Mouse (Mus musculus) activated CD4-positive, CD25-positive, alpha-beta regulatory T cell, adult 4 months (primary cell): ENCODE results near the gene Yipf3. TPM values are rescaled to one million over a fixed set of nuclear protein-coding genes. Genes with fewer than 3 reads are reported as not detected.

Experiments
- ATAC-seq: one replicate; pipeline ENCODE4 v1.8.0; 2017
- polyA plus RNA-seq, 2 experiments: library from polyadenylated mRNA; unstranded; fragments of 100-300 nt; shearing (Covaris generic); gene quantifications; one replicate each; pipeline ENCODE4 v1.2.1; 2017

Gene Yipf3
- polyA plus RNA-seq, result 10 to 100 TPM; 56.0 to 56.2 TPM

DNA sequence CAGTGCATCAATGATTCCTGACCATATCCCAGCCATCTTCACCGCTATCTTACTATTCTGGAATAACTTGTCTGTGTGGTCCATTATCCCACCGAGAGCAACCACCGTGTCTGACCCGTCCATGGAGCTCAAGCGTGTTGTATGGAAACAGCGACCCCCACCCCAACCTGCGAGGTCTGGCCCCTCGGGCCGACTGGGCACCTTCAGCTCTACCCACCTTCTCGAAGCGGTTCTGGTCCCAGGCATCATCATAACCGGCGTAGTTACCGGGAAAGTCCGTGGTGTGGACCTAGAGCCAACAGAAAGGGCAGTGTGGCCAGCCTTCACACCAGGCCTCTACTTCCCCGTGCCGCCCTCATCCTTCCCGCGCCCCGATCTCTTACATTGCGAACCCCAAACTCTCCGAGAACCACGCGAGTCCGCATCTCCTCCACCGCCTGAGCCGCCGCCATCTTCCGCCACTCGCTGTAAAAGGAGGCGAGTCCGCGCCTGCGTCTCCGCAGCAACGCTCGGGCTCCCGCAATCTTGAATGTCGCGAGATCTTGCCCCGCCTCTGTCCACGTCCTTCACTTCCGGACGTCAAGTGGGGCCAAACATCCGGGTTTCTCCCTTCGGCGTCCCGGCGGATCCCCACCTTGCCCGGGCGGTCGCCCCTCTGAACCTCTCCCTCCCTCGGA, at the start of gene Yipf3, which contains the start of gene Polr1c:
Gene Yipf3, plus strand, starts transcription at position 569 of the 677 bp plus-strand sequence.
Gene Polr1c, minus strand, starts transcription at position 543 of the 677 bp plus-strand sequence.
- peak; percentile 93 for ATAC-seq

DNA sequence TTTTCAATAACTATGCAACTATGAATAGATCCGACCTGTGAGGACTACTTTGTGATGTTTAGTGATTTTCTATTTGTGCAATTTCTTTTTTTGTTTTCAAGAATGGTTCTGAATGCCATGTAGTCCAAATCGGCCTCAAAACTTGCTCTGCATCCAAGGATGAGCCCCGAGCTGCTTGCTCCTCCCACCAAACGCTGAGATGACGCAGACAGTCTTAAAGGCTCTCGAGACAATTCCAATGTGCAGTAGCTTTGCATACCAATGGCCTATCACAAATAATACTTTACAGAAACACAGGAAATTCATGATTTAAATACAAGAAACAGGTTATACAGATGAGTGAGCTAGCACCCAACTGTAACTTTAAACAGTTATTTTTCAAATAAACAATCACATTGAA, 46.7 kb upstream of the Yipf3 start:
- ATAC-seq, result no peak

DNA sequence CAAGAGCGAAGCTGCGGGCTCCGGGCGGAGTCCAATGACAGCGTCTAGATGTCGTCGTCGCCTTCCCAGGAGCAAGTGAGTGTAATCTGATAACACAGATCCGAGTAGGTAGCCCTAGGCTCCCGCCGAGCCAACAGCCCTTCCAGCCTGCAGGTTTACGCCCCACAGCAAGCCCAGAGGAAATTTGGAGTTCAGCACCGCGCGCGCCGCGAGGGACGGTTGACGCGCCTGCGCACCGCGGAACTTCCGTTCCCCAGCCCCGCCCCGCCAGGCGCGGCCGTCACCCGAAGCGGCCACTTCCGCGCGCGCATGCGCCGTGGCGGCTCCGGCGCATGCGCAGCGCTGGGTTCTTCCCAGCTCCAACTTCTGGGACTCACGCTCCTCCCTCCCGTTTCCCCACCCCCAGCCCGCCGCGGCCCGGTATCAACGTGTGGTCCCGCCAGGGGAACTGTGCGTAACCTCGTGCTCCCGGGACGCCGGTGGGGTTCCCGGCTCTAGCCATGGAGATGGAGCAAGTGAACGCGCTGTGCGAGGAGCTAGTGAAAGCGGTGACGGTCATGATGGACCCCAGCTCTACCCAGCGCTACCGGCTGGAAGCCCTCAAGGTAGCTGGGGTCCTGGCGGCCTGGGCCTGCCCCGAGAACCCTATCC, 45.3 kb upstream of the Yipf3 start, which contains the start of the genes Polh and Xpo5:
Gene Polh, minus strand, starts transcription at position 225 of the 651 bp plus-strand sequence.
Gene Xpo5, plus strand, starts transcription at position 362 of the 651 bp plus-strand sequence.
- peak; percentile 87 for ATAC-seq

DNA sequence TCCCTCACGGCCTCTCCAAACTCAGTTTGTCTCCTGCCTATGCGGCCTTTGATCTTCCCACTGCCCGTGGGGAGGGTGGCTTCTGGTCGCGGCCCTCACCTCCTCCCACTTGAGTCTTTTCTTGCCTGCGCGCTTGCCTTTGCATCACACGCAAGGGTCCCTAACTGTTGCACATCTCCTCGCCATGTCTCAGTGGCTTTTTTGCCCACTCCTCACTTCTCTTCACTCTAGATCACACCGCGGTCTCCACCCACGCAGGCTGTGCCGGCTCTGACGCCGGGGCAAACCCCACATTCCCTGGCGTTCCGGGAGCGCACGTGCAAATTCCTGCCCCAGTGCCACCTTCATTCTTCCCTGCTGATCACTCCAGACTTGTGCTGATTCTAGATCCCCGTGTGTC, 44.8 kb upstream of the Yipf3 start:
- peak; percentile 5 for ATAC-seq

DNA sequence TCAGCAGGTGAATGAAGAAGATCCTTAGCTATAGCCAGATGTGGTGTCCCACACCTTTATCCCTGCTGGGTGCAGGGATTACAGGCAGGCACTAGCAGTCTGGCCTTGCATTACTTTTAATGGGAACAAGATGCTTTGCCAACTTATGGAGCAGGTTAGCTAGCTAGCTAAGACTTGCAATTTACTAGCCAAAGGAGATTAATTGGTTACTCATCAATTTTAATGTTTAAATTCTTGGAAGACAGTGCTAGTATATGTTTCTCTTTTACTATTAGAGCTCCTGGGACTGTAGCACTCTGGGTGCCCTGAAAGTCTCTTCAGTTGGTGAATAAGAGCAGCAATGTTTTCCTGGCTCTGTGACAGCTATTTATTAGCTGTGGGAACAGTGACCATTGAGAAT, 41.2 kb upstream of the Yipf3 start:
- no peak for ATAC-seq

DNA sequence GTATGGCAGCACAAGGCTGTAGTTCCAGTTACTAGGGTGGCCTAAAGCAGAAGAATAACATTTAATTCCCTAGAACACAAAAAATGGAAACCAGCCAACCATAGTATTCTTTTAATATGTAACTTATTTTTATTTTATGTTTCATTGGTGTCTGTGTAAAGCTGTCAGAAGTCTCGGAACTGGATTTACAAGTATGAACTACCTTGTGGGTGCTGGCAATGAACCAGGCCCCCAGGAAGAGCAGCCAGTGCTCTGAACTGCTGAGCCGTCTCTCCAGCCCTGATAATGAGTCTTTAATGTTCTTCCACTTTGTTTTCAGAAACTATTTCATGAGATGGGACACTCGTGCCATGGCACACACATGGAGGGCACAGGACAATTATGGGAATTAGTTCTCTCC, 37.3 kb upstream of the Yipf3 start:
- no peak for ATAC-seq

DNA sequence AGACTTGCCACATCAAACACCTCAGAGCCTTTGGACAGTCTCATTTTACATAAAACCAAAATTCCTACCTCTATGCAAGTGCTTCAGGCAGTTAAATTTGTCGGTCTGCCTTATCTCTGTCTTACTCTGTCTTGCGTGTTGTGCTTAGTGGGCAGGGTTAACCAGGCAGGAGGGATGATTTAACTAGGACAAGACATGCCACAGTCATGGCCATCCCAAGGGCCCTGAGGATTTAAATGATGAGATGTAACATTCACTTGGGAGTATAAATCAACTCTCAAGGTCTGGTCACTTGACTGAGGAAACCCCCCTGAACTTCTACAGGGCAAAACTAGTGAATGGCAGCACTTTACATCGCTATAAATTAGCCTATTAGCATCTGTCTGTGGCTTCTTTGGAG, 26.3 kb upstream of the Yipf3 start:
- no peak for ATAC-seq

DNA sequence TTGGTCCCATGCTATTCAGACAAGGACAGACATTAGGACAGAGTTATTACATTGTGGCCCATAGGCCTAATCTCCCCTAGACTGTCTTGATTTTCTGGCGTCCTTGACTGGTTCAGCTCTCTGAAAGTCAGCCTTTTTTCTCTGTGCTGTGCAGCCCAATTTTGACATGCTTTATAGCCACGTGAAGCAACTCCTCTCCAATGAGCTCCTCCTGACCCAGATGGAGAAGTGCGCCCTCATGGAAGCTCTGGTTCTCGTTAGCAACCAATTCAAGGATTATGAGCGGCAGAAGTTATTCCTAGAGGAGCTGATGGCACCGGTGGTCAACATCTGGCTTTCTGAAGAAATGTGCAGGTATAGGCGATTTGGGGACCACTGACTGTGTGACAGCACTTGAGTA, 20.3 kb upstream of the Yipf3 start:
- ATAC-seq, result no peak

DNA sequence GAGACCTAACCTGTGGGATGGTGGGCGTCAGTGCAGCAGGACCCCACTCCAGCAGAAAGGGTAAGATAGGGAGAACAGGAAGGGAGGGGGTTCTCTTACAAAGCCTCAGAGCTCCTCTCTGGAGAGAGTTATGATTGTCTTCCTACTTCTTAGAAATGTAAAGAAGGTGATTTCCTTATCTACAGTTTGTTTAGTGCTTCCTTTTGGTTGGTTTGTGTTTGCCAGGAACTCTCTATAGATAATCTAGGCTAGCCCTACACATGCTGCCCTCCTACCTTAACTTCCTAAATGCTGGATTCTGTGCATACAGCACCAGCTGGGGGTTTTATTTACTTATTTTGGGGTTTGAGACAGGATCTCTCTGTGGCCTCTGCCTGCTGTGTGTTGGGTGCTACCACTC, 11.8 kb upstream of the Yipf3 start:
- no peak for ATAC-seq

DNA sequence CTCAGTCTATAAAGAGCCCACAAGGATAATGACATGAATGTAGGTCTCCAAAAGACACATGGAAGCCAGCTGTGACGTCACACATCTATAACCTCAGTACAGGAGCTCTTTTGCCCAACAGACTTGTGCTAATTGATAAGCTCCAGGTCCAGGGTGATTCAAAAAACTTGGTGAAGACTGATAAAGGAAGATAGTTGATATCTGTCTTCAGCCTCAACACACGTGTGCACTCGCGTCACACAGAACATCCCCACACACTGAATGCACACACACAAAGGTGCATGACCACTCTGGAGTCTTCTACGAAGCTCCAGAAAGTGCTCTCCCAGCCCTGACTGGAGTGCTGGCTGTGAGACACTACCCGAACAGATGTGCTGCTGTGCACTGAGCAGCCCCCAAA, 10.8 kb upstream of the Yipf3 start:
- no peak for ATAC-seq

DNA sequence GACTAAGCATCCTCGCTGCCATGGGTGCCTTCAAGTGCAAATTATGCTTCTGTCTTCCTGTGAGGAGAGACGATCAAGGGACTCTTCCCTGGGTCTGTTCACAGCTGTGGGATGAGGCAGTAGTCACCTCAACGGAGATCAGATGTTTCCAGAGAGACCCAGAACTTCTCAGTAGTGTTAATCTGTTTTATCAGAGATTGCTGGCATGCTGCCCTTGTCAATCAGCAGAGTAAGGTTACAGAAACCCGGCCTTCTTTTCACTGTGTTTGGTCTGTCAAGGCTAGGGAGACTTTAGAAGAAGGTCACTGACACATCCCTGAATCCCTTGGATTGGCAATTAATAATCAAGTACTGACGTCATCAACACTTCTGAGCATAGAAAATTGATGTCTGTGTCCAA, 10.4 kb upstream of the Yipf3 start:
- no peak for ATAC-seq

DNA sequence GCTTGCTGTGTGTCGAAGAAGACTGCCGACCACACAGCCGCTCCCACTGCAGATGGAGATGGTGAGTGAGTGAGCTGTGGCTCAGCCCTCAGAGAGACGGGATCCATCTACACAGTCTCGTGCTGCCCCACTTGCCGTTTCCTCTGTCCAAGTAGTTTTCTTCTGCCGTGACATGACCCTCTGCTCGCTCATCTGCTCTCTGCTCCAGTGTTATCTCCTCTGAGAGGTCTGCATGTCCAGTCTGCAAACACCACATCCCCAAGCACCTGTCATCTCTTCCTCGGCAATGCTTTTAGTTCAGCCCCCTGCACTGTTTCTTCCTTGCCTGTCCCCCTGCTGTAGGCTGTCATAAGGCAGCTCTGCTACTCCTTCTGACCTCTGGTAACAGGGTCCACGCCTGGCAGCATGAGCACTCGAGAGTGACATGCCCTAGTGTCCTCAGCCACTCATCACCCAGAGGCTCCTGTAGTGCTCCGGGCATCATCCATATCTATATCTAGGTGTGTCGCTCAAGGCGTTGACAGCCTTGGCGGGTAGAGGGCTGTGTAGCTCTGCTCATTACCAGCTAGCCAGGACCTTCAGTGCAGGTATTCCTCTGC, 8.3 kb upstream of the Yipf3 start:
- no peak for ATAC-seq

DNA sequence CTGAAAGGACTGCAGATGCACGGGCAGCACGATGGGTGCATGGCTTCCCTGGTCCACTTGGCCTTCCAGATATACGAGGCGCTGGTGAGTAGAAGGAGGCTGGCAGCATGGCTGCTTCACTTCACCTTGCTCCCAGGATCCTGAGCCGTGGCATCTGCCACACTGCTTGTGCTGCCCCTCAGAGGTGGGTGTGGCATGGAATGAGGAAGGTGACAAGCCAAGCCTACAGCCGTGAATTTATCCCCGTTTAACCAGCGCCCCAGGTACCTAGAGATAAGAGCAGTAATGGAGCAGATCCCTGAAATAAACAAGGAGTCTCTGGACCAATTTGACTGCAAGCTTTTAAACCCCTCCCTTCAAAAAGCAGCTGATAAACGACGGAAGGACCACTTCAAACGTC, 6.4 kb upstream of the Yipf3 start:
- ATAC-seq, result no peak

DNA sequence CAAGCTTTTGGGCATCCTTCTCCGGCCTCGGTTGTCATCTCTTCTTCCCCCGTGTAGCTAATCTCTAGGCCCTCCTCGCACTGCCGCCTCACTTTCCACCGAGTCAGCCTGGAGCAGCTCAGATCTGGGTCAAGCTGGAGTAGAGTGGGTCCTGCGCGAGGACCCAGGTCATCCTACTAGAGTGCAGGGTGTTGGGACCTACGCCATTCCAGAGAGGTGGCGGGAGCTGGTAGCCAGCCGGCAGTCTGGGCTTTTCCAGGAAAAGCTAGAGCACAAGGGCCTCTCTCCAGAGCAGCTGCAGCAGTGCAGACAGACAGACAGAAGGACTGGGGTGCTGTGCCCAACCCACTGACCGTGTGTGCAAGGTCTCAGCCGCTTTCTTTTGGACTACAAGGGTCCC, 5.6 kb upstream of the Yipf3 start:
- no peak for ATAC-seq

DNA sequence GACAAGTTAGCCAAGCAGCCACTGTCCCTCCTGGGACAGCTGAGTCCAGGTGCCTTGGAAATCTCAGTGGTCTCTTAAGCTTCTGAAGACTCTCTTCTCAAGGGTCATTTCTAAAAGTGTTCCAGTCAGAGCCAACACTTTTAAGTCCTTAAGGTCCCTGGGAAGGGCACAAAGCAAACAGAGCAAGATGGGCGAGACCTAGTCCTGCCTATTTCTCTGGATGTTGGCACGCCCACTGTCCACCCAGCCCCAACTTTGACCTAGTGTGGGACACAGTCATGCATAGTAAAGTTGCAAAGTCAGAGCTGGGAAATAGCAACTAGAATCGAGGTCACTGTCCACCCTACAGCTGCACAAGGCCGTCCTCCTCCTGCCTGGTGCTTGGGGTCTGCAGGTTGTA, 4.9 kb upstream of the Yipf3 start:
- no peak for ATAC-seq

DNA sequence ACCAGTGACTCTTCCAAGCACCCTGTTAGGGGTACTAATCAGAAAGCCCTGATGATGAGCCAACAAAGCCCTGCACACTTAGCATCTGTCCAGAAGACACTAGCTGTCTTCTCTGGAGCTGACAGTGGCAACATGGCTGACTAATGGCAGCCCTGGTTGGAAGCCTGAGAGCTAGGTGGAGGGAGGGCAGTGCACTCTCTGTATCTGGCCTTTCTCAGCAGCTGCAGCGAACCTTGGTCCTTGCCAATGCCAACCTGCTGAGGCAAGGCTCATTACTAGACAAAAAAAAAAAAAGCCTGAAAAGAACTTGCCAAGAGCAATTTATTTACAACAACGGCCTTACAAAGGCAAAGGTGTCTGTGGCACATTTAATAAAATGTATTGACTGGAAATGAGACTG, 4.3 kb upstream of the Yipf3 start:
- no peak for ATAC-seq

DNA sequence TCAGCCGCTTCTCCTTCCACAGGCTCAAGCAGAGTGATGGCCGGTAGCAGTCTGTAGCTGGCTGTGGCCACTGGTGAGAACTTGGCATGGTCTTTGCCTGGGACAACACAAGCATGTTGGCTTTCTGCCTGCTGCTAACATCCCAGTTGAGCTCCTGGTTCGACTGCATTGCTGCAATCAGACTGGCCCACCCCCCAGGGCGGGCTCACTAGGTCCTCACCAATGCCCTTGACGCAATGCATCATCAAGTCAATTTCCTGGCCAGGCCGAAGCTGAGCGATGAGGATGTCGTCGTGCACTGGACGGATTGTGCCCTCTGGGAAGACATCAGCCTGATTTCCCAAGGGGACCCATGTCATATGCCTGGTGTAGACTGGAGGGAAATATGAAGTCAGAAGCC, 3.3 kb upstream of the Yipf3 start:
- no peak for ATAC-seq

DNA sequence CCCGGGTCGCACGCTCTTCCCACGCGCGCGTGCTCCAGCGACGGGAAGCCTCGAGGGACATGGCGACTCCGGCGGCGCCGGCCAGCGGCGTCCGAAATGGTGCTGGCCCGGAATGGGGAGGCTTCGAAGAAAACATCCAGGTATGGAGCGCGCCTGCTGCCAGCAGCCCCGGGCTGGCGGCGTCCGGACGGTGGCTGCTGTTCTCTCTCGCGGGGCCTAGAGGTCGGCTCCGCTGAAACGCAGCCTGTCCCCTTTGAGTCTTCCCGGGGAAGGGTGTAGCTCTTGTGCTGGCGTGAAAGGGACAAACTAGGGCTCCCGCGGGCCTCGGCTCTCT, 276 bp downstream of the Yipf3 start:
- ATAC-seq, result no peak

DNA sequence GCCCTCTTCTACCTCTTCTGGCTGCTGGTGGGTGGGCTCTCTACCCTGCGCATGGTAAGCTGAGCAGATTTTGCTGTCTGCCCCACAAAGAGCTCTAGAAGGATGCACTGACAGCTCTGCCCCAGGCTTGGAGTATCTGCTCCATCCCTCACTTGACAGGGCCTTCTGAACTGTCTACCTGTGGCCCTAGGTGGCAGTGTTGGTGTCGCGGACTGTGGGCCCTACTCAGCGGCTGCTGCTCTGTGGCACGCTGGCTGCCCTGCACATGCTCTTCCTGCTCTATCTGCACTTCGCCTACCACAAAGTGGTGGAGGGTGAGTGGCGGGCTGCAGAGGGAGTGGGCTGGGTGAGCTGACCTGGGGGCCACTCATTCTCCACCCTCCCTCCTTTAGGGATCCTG, 3.3 kb downstream of the Yipf3 start:
- ATAC-seq, result no peak

DNA sequence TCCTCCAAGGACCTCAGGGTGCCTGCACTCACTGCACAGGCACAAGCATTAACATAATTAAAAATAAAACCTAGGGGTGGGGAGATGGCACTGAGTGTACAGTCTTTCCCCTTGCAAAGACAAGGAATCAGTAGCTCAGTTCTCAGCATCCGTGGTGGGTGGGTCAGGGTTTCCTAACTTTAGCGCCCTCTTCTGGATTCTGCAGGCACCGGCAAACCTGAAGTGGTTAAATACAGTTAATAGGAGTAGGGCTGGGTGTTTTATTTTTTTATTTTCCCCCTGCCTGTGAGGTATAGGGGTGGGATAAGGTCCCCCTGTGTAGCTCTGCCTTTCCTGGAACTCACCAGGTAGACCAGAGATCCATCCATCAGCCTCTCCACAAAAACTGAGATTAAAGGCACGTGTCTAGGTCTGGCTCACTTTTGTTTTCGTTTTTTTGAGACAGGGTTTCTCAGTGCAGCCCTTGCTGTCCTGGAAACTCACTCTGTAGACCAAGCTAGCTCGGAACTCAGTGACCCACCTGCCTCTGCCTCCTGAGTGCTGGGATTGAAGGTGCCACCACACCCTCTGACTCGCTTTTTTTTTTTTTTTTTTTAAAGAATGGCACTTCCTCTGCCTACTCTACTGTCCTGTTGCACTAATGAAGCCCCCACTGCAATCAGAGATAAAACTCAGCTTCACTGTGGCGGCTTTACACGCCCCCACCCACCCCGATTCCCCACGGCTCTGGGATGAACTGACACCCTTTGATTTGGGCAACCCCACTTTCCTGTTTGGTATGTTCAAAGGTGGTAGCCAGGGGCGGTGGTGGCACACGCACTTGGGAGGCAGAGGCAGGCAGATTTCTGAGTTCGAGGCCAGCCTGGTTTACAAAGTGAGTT, 4.9 kb downstream of the Yipf3 start:
- no peak for ATAC-seq

DNA sequence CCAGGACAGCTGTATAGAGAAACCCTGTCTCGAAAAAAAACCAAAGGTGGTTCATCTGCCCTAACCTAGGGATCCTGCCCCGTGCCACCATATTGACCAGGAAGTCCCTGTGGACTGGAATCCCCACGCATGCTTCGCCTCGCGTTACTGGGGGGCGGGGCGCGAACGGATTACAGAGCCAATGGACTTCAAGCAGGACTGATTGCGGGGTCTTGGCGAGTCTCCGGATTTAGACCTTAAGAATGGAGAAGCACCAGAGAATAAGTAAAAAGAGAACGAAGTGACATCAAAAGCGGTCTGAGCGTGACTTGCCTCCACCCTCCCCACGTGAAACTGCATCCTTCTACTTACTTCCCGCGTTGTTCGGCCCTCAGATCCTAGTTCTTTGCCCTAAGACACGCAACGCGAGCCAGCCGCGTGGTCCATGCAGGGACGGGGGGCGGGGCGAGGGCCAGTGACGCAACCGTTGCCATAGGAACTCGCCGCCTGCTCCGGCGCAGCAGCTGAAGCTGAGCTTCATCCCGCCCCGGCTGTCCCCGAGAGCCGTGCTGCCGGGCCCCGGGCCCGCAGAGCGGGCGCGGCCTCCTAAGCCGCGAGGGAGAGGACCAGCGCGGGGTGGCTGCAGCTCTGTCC, 5.7 kb downstream of the Yipf3 start, which contains the start of gene Lrrc73:
Gene Lrrc73, plus strand, starts transcription at position 80 of the 633 bp plus-strand sequence.
- ATAC-seq, result peak; percentile 80

DNA sequence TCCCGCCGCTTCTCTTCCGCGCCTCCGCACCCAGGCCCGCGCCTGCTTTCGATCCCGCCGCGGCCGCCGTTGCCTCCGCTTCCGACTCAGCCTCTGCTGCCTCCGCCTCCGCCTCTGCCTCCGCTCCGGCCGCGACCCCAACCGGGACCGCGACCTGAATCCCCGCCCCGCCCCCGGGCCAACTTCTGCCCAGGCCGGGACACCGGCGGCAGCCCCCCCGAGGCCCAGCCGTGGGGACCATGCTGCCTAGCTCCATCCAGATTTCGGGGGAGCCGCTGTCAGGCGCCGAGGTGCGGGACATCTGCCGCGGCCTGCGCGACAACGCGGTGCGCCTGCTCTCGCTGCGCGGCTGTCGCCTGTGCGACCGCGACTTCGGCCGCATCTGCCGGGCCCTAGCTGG, 6.2 kb downstream of the Yipf3 start:
- ATAC-seq, result peak; percentile 16

DNA sequence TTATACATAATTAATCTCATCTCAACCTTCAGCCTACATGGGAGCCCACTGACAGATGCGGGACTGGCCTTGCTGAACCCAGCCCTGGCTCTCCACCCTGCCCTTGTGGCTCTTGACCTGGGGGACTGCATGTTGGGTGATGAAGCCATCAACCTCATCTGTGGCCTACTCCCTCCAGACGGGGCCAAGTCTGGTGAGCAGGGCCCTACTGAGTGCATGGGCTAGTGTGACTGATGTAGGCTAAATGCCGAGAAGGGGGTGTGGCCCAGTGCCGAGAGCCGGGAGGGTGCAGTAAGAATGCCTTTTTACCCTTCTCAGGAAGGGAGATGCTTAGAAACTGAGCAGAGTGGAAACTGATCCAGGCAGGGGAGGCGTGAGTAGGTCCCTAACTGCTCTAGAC, 7.3 kb downstream of the Yipf3 start:
- no peak for ATAC-seq
